In genomic region chr14:46832354-46833272, GRCm38 (mm10) we compare ENCODE assay signal across 8 mouse cellular contexts. TPM values are rescaled to one million over a fixed set of nuclear protein-coding genes. Genes with fewer than 3 reads are reported as not detected.
DNase-seq lines count a peak whose midpoint lies in the region; ATAC-seq and TF ChIP-seq lines count a peak whose summit lies in the region.

No protein-coding gene starts in this region.

- TF ChIP-seq CTCF in C2C12 (IDR thresholded peaks at IDR 0.05; ENCODE audit: control insufficient read depth, insufficient read depth, insufficient read length) = no peak
- TF ChIP-seq CTCF in heart, postnatal 0 days (IDR thresholded peaks at IDR 0.05; ENCODE audit: low read depth) = no peak
- TF ChIP-seq CTCF in left cerebral cortex, adult 2 months (IDR thresholded peaks at IDR 0.05) = no peak; the same call in 1 of the 2 replicates

- H3K79me2 ChIP-seq in C2C12 (ENCODE audit: control insufficient read depth, insufficient read depth) = peaks cover 60% of the 10 kb centered on the region

- ATAC-seq in heart, postnatal 0 days (ENCODE audit: insufficient read depth, low read depth) = peak; percentile 56

- peak overlapping the region; percentile 82 for H3K27ac ChIP-seq in heart, postnatal 0 days (ENCODE audit: low read depth)
- peak overlapping the region; percentile 87 for H3K27ac ChIP-seq in left cerebral cortex, adult 2 months

- H3K79me3 ChIP-seq in C2C12 (ENCODE audit: low read depth) = peaks cover 11% of the 10 kb centered on the region

- peak overlapping the region; percentile 91 for H3K9ac ChIP-seq in heart, postnatal 0 days (replicated peaks; ENCODE audit: low read depth, low read length)

- WGBS in heart, postnatal 0 days = 6% methylated on average over 40 of the region's 40 CpGs

- TF ChIP-seq EP300 in heart, postnatal 0 days (IDR thresholded peaks at IDR 0.05; ENCODE audit: low read depth) = no peak

- no peaks in the 10 kb centered on the region for H3K9me3 ChIP-seq in heart, postnatal 0 days (replicated peaks; ENCODE audit: control insufficient read depth, low read length)
- H3K9me3 ChIP-seq in megakaryocyte, embryonic 14.5 days = no peaks in the 10 kb centered on the region

- no peaks in the 10 kb centered on the region for H3K27me3 ChIP-seq in C2C12 (ENCODE audit: control insufficient read depth, insufficient read depth, insufficient read length)
- H3K27me3 ChIP-seq in heart, postnatal 0 days (ENCODE audit: control insufficient read depth, insufficient read depth, low read length) = no peaks in the 10 kb centered on the region
- H3K27me3 ChIP-seq in megakaryocyte, embryonic 14.5 days (replicated peaks) = no peaks in the 10 kb centered on the region

- DNase-seq in cerebellum, postnatal 25 days = peak; percentile 26 to 62
- DNase-seq in cerebellum, adult 11 months = no peak
- DNase-seq in c-Kit-negative CD71-positive TER-119-positive erythroid progenitor cells, embryonic 14.5 days (ENCODE audit: low read depth, low spot score) = peak; percentile 26
- DNase-seq in heart, postnatal 0 days (ENCODE audit: low spot score) = peak; percentile 13
- DNase-seq in left cerebral cortex, adult 2 months (ENCODE audit: extremely low spot score in 1 of 2, low spot score in 2 of 2) = peak in 1 of 2 experiments; percentile 22
- no peak for DNase-seq in ovary, postnatal 36 days (ENCODE audit: low spot score)

- H3K36me3 ChIP-seq in C2C12 (ENCODE audit: control insufficient read depth, insufficient read depth) = no peaks in the 10 kb centered on the region
- H3K36me3 ChIP-seq in heart, postnatal 0 days (replicated peaks; ENCODE audit: control insufficient read depth, insufficient read depth, low read length) = no peaks in the 10 kb centered on the region
- H3K36me3 ChIP-seq in megakaryocyte, embryonic 14.5 days (replicated peaks; ENCODE audit: low read length) = peaks cover 8% of the 10 kb centered on the region

- peak overlapping the region; percentile 87 for H3ac ChIP-seq in C2C12 (ENCODE audit: control insufficient read depth, insufficient read length, low read depth)

- intact Hi-C loops in left cerebral cortex, adult 2 months (cut with DNase I) = loop anchor here (1.0 to 5.0 kb wide), 2 partner anchors 10 to 255 kb away; partner anchors contain the start of gene Gmfb

- H3K4me1 ChIP-seq in heart, postnatal 0 days (ENCODE audit: control insufficient read depth, insufficient read depth) = peaks cover 8% of the 10 kb centered on the region; the same call in 1 of the 2 replicates
- peaks cover 23% of the 10 kb centered on the region for H3K4me1 ChIP-seq in megakaryocyte, embryonic 14.5 days

- H3K4me3 ChIP-seq in C2C12 (ENCODE audit: insufficient read depth, poor library complexity, severe bottlenecking) = peak overlapping the region; percentile 86
- peak overlapping the region; percentile 93 for H3K4me3 ChIP-seq in heart, postnatal 0 days (ENCODE audit: low read depth, low read length)
- H3K4me3 ChIP-seq in left cerebral cortex, adult 2 months = peak overlapping the region; percentile 99
- peak overlapping the region; percentile 98 for H3K4me3 ChIP-seq in megakaryocyte, embryonic 14.5 days (replicated peaks)

- peak overlapping the region; percentile 83 for H3K4me2 ChIP-seq in heart, postnatal 0 days (ENCODE audit: low read depth, low read length)

TF ChIP-seq in C2C12, 6 proteins besides CTCF, POLR2A, EP300 and RAD21:
- TF ChIP-seq CEBPB (IDR thresholded peaks at IDR 0.05; ENCODE audit: low read depth) = no peak
- TF ChIP-seq MYOD1 (IDR thresholded peaks at IDR 0.05; ENCODE audit: control insufficient read depth, insufficient read length, low read depth) = no peak
- TF ChIP-seq MAX (IDR thresholded peaks at IDR 0.05) = no peak
- TF ChIP-seq FOSL1 (IDR thresholded peaks at IDR 0.05; ENCODE audit: insufficient read depth, low read length, poor library complexity, severe bottlenecking) = no peak
- TF ChIP-seq MYOG (IDR thresholded peaks at IDR 0.05; ENCODE audit: control insufficient read depth, extremely low read depth, insufficient read length) = no peak
- no peak for TF ChIP-seq USF1 (IDR thresholded peaks at IDR 0.05; ENCODE audit: low read depth)
TF ChIP-seq in C2C12: peak in this region for 0.

RNA-seq across cellular contexts. Expression of gene Cgrrf1, which starts 0.7 kb away (rescaled TPM):
- polyA plus RNA-seq in C2C12 (2012; fragmentation: generic; extraction: Trizol) = 28.7 TPM
- 22.6 and 103 TPM in 2 replicates for total RNA-seq in heart, postnatal 0 days (2014; rRNA removed; ENCODE audit: low replicate concordance)
- 43.5 and 45.7 TPM in 2 replicates for polyA plus RNA-seq in heart, postnatal 0 days (2015; fragmentation: Nextera tagmentation; extraction: Ambion mirVana)
- total RNA-seq in left cerebral cortex, adult 2 months (2021) = 10 to 100 TPM; 33.2 to 34.9 TPM
- 8.3 and 14.0 TPM in 2 replicates for polyA plus RNA-seq in megakaryocyte, embryonic 14.5 days (2012; ENCODE audit: insufficient read depth, low replicate concordance)

RNA-seq across cellular contexts. Expression of gene Gmfb, which starts 10.6 kb away (rescaled TPM):
- 19.4 TPM for polyA plus RNA-seq in C2C12 (2012; fragmentation: generic; extraction: Trizol)
- 34.0 and 50.6 TPM in 2 replicates for total RNA-seq in heart, postnatal 0 days (2014; rRNA removed; ENCODE audit: low replicate concordance)
- polyA plus RNA-seq in heart, postnatal 0 days (2015; fragmentation: Nextera tagmentation; extraction: Ambion mirVana) = 37.6 and 42.0 TPM in 2 replicates
- total RNA-seq in left cerebral cortex, adult 2 months (2021) = 100 to 1,000 TPM; 131 to 133 TPM
- 0.55 TPM in 1 of 2 replicates, not detected in the other for polyA plus RNA-seq in megakaryocyte, embryonic 14.5 days (2012; ENCODE audit: insufficient read depth, low replicate concordance)

RNA-seq across cellular contexts. Expression of gene Cnih1, which starts 44.4 kb away (rescaled TPM):
- polyA plus RNA-seq in C2C12 (2012; fragmentation: generic; extraction: Trizol) = 87.1 TPM
- total RNA-seq in heart, postnatal 0 days (2014; rRNA removed; ENCODE audit: low replicate concordance) = 92.7 and 103 TPM in 2 replicates
- polyA plus RNA-seq in heart, postnatal 0 days (2015; fragmentation: Nextera tagmentation; extraction: Ambion mirVana) = 131 and 133 TPM in 2 replicates
- 10 to 100 TPM; 80.1 to 80.9 TPM for total RNA-seq in left cerebral cortex, adult 2 months (2021)
- 61.4 and 90.6 TPM in 2 replicates for polyA plus RNA-seq in megakaryocyte, embryonic 14.5 days (2012; ENCODE audit: insufficient read depth, low replicate concordance)

RNA-seq across cellular contexts. Expression of gene Samd4, which starts 50.0 kb away (rescaled TPM):
- 9.9 TPM for polyA plus RNA-seq in C2C12 (2012; fragmentation: generic; extraction: Trizol)
- total RNA-seq in heart, postnatal 0 days (2014; rRNA removed; ENCODE audit: low replicate concordance) = 50.4 and 53.8 TPM in 2 replicates
- polyA plus RNA-seq in heart, postnatal 0 days (2015; fragmentation: Nextera tagmentation; extraction: Ambion mirVana) = 12.5 and 12.7 TPM in 2 replicates
- total RNA-seq in left cerebral cortex, adult 2 months (2021) = 10 to 100 TPM; 26.8 to 32.1 TPM
- polyA plus RNA-seq in megakaryocyte, embryonic 14.5 days (2012; ENCODE audit: insufficient read depth, low replicate concordance) = 0.02 TPM in 1 of 2 replicates, not detected in the other

Comparison
In these comparisons a context has a peak if more than half of its experiments do, and no peak if none do; other contexts are left out.
1. DNase-seq: peak in cerebellum, postnatal 25 days (2 of 2), c-Kit-negative CD71-positive TER-119-positive erythroid progenitor cells, embryonic 14.5 days (single experiment) and heart, postnatal 0 days (single experiment); none in cerebellum, adult 11 months (single experiment) and ovary, postnatal 36 days (single experiment).
2. RNA of gene Gmfb, which starts 10.6 kb away (polyA plus RNA-seq): 37.6 to 42.0 TPM in heart, postnatal 0 days and 19.4 TPM in C2C12 (single experiment); 0.55 TPM in megakaryocyte, embryonic 14.5 days; every median in the first group is over 10 times any median in the second.
3. Peak in every context shown above with its lines, with median percentiles within 50 percentile points of each other: H3K4me3 ChIP-seq.